Mouse (Mus musculus): Measurements from ENCODE around the gene Olfr557. TPM values are rescaled to one million over a fixed set of nuclear protein-coding genes. Genes with fewer than 3 reads are reported as not detected.

Olfr557 gene
- polyA plus RNA-seq (2012; rRNA removed) = not detected in 2 replicates

DNA sequence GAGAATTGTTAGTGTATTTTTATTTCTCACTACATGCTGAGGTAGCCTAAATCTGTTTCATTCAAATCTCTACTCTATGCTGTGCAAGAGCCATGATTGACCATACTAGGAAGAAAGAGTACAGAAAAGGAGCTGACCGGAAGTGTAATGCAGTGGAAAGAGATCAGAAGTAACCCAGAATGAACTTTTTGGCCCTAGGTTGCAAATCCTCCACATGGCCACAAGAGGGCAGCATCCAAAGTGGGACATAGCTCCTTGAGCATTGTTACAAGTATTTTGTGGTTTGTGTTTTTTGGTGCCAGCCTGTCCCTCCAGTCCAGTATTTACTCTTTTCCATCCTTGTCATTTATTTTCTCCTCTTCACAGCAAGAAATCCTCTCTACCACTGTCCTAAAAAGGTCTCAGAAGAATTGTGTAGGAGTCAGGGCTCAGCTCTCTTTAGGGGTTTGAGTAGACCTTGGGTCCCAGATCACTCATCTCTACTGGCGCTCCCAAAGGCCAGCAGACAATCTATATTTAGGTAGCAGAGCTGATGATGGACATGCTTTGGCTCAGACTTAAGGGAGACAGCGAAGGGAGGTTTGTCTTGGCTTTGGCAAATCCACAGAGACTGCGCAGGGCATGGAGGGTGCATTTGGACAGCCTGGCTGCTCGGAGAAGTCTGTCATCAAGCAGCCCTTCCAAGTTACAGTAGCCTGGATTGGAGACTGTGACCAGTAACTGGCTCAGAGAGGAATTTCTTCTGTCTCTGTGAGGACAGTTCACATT lies at the start of gene Olfr557:
Gene Olfr557 (plus strand): TSS at position 553 of the 768 bp plus-strand sequence.
- DNase-seq (ENCODE audit: low read depth) = no peak

DNA sequence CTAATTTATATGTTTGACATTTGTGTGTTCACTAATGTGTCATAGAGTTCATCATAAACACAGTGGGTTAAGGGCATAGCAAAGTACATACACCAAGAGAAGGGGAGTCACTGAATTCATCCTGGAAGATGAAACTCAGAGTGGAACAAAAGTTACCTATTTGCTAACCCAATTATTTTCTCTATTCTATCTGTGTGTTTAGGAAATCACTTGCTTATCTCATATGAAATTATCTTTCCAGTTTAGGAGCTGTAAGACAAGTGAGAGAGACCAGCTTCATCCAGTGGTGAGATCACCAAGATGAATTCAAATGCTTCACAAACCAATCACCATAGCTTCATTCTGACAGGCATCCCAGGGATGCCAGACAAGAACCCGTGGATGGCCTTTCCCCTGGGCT lies 37.2 kb upstream of the Olfr557 start, which contains the start of gene Olfr555:
Gene Olfr555 (plus strand): TSS at position 301 of the 400 bp plus-strand sequence.
- no peak for DNase-seq (ENCODE audit: low read depth)

DNA sequence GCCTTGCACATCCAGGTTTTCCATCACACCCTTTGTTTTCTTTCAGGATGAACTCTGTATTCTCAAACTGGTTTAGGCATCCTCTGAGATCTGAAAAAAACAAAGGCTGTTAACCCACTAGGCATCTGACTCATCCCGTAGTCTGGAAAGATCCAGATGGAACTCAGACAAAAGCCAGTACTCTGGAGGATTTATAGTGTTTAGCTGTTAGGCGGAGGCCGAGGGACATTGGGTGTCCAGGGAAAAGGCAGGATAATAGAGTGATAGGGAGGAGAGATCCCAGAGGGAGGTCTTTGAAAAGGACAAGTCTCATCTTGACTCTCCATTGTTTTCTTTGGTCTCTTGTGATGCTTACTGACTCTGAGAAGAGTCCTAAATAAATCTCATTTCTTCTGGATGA lies 31.1 kb upstream of the Olfr557 start, which contains the start of gene Olfr556:
Gene Olfr556 (plus strand): TSS at position 301 of the 400 bp plus-strand sequence.
- no peak for DNase-seq (ENCODE audit: low read depth)

DNA sequence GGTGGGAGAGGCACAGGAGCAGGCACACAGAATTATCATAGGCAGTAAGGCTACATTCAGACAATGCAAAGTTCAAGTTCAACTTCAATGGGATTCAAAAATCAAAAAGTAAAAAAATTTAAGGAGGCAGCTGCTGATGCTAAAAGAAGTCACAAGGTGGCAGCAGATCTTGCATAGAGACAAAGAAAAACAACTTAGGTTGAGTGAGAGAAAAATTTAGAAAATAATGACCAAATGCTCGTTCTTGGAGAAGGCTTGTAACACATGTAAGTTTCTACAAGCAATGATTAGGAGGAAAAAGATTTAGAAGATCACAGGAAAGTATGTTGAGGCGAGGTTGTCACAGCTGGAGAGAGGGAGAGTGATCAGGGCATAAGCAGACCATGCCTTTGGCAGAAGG lies 30.3 kb upstream of the Olfr557 start:
- DNase-seq (ENCODE audit: low read depth) = no peak

- DNase-seq (ENCODE audit: low read depth) = no peak
Observed at GRCm38 (mm10) chr7:102676225-102676624, 19.5 kb upstream of the Olfr557 start.

GRCm38 (mm10) chr7:102681916-102682315 lies 13.8 kb upstream of the Olfr557 start:
- no peak for DNase-seq (ENCODE audit: low read depth)

GRCm38 (mm10) chr7:102686944-102687501 lies 8.7 kb upstream of the Olfr557 start, which contains the start of gene Trim68:
Gene Trim68, minus strand, starts transcription at chr7:102687327.
- peak; percentile 63 for DNase-seq (ENCODE audit: low read depth)

DNA sequence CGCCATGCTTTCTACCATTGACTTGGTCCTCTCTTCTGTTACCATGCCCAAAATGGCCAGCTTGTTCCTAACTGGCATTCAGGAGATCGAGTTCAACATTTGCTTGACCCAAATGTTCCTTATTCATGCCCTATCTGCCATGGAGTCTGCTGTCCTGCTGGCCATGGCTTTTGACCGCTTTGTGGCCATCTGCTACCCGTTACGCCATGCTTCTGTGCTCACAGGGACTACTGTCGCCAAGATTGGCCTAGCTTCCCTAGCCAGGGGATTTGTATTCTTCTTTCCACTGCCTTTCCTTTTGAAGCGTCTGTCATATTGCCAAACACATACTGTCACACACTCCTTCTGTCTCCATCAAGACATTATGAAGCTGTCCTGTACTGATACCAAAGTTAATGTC lies 2.8 kb downstream of the Olfr557 start:
- no peak for DNase-seq (ENCODE audit: low read depth)

GRCm38 (mm10) chr7:102701915-102702314 lies 6.2 kb downstream of the Olfr557 start, which contains the start of gene Olfr558:
Gene Olfr558, plus strand, starts transcription at chr7:102702215.
- DNase-seq (ENCODE audit: low read depth) = no peak

DNA sequence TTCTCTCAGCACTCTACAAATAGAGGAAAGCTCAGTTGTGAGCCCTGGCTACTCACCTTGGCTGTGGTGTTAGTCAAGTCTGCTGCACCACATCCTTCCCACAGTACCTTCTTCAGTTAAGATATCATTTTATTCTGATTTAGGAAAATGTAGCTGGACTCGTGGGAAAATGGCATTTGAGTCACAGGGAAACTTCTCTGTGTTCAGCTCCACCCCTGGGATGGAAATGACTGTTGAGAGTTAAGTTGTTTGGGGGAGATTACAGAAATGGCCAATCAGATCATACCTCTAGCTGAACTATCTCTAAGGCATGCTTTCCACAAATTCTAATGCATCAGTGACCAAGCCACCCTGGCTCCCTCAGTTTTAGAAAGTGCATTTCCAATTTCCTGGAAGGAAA lies 23.3 kb downstream of the Olfr557 start, which contains the start of gene Olfr33:
Gene Olfr33 (minus strand): TSS at position 101 of the 400 bp plus-strand sequence.
- DNase-seq (ENCODE audit: low read depth) = no peak

DNA sequence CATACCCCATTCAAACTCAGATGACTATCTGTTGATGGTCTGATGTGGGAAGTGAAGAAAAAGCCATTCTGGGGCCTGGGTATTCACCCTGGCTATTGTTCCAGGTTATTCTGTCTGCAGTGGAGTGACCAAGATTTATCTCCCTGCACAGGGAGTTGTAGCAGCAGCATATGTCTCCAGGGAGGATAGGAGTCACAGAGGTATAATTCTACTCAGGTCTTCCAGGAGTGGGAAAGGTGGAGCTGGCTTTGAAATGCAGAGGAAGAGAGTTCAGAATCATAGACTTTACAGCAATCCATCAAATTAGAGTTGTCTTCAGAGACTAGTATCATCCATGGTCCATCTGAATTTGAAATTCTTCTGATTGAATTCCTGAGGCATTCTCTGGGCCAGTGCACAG lies 31.7 kb downstream of the Olfr557 start, which contains the start of gene Olfr559:
Gene Olfr559 (minus strand): TSS at position 101 of the 400 bp plus-strand sequence.
- DNase-seq (ENCODE audit: low read depth) = no peak

GRCm38 (mm10) chr7:102733793-102734192 lies 38.1 kb downstream of the Olfr557 start:
- no peak for DNase-seq (ENCODE audit: low read depth)

DNA sequence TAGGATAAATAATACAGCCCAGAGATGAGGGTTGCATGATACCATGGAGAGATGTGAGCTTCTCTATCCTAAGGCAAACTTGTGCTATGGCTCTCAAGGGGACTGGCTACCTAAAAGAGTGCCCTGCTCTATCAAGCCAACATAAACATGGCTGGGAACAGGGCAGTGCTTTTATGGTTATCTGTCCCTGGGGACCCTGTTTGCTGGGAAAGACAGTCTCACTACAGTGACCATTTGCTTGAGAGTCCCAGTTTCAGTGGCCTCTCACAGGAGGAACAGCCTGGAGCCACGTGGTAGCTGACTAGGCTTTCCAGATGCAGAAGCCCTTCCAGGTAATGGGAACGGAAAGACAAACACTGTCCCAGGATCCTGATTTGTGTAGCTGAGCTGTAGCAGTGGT lies 42.0 kb downstream of the Olfr557 start:
- no peak for DNase-seq (ENCODE audit: low read depth)

Other genes with a start within 250 kb of the Olfr557 start
- gene Olfr543, start 214.2 kb upstream of the Olfr557 start, polyA plus RNA-seq (2012; rRNA removed) = 1.5 and 2.4 TPM in 2 replicates
- not detected in 2 replicates for gene Olfr544, start 207.6 kb upstream of the Olfr557 start, polyA plus RNA-seq (2012; rRNA removed)
- gene Olfr545, start 196.3 kb upstream of the Olfr557 start, polyA plus RNA-seq (2012; rRNA removed) = not detected in 2 replicates
- gene Olfr547, start 161.2 kb upstream of the Olfr557 start, polyA plus RNA-seq (2012; rRNA removed) = not detected in 2 replicates
- gene Olfr548-ps1, start 155.0 kb upstream of the Olfr557 start, polyA plus RNA-seq (2012; rRNA removed) = not detected in 2 replicates
- not detected in 2 replicates for gene Olfr549, start 146.0 kb upstream of the Olfr557 start, polyA plus RNA-seq (2012; rRNA removed)
- 5.4 and 6.4 TPM in 2 replicates for gene Trim21, start 130.4 kb upstream of the Olfr557 start, polyA plus RNA-seq (2012; rRNA removed)
- gene Olfr550, start 124.5 kb upstream of the Olfr557 start, polyA plus RNA-seq (2012; rRNA removed) = 0.20 and 0.45 TPM in 2 replicates
- gene Olfr551, start 104.0 kb upstream of the Olfr557 start, polyA plus RNA-seq (2012; rRNA removed) = not detected in 2 replicates
- not detected in 2 replicates for gene Olfr552, start 98.1 kb upstream of the Olfr557 start, polyA plus RNA-seq (2012; rRNA removed)
- gene Olfr553, start 77.7 kb upstream of the Olfr557 start, polyA plus RNA-seq (2012; rRNA removed) = not detected in 2 replicates
- not detected in 2 replicates for gene Olfr554, start 57.5 kb upstream of the Olfr557 start, polyA plus RNA-seq (2012; rRNA removed)
- not detected in 2 replicates for gene Olfr555, start 37.1 kb upstream of the Olfr557 start, polyA plus RNA-seq (2012; rRNA removed)
- gene Olfr556, start 31.0 kb upstream of the Olfr557 start, polyA plus RNA-seq (2012; rRNA removed) = not detected in 2 replicates
- 37.4 and 42.2 TPM in 2 replicates for gene Trim68, start 8.6 kb upstream of the Olfr557 start, polyA plus RNA-seq (2012; rRNA removed)
- 2.6 and 3.6 TPM in 2 replicates for gene Olfr558, start 6.3 kb downstream of the Olfr557 start, polyA plus RNA-seq (2012; rRNA removed)
- gene Olfr33, start 23.2 kb downstream of the Olfr557 start, polyA plus RNA-seq (2012; rRNA removed) = not detected in 2 replicates
- not detected in 2 replicates for gene Olfr559, start 31.6 kb downstream of the Olfr557 start, polyA plus RNA-seq (2012; rRNA removed)
- gene Olfr560, start 63.5 kb downstream of the Olfr557 start, polyA plus RNA-seq (2012; rRNA removed) = 0.14 TPM in 1 of 2 replicates, not detected in the other
- 3.7 and 4.9 TPM in 2 replicates for gene Olfr78, start 63.6 kb downstream of the Olfr557 start, polyA plus RNA-seq (2012; rRNA removed)
- 0.09 TPM in 1 of 2 replicates, not detected in the other for gene Olfr561, start 75.3 kb downstream of the Olfr557 start, polyA plus RNA-seq (2012; rRNA removed)
- not detected in 2 replicates for gene Olfr564, start 107.6 kb downstream of the Olfr557 start, polyA plus RNA-seq (2012; rRNA removed)
- not detected in 2 replicates for gene Olfr566, start 162.9 kb downstream of the Olfr557 start, polyA plus RNA-seq (2012; rRNA removed)
- gene Olfr568, start 181.2 kb downstream of the Olfr557 start, polyA plus RNA-seq (2012; rRNA removed) = not detected in 2 replicates
- gene Olfr569, start 195.0 kb downstream of the Olfr557 start, polyA plus RNA-seq (2012; rRNA removed) = not detected in 2 replicates
- gene Olfr570, start 198.7 kb downstream of the Olfr557 start, polyA plus RNA-seq (2012; rRNA removed) = not detected in 2 replicates
- gene Olfr571, start 221.6 kb downstream of the Olfr557 start, polyA plus RNA-seq (2012; rRNA removed) = not detected in 2 replicates
- gene Olfr572, start 228.5 kb downstream of the Olfr557 start, polyA plus RNA-seq (2012; rRNA removed) = not detected in 2 replicates
- gene Olfr573-ps1, start 246.7 kb downstream of the Olfr557 start, polyA plus RNA-seq (2012; rRNA removed) = not detected in 2 replicates